Mouse (Mus musculus): Measurements from ENCODE around the gene Clmn. TPM values are rescaled to one million over a fixed set of nuclear protein-coding genes. Genes with fewer than 3 reads are reported as not detected.

The Clmn gene
- polyA plus RNA-seq, 1 experiment from 2014 or later = 1.7 TPM

- no peaks in the 10 kb centered on the region for H3K36me3 ChIP-seq (replicated peaks)
- no peak overlapping the region for H3K4me3 ChIP-seq
- H3K27me3 ChIP-seq (replicated peaks) = no peaks in the 10 kb centered on the region
- peaks cover 8% of the 10 kb centered on the region; the same call in 1 of the 2 replicates for H3K4me1 ChIP-seq
- peaks cover 6% of the 10 kb centered on the region; the same call in 1 of the 2 replicates for H3K9me3 ChIP-seq
- H3K4me2 ChIP-seq = no peak overlapping the region
- no peak overlapping the region for H3K27ac ChIP-seq
- no peak for ATAC-seq (replicated peaks)
- WGBS = 48% methylated on average over 9 of the region's 9 CpGs
- no peak overlapping the region; the same call in 1 of the 2 replicates for H3K9ac ChIP-seq
Measured at GRCm38 (mm10) chr12:104801494-104802260, 63.2 kb downstream of the Clmn start.

GRCm38 (mm10) chr12:104799365-104799764, 65.5 kb downstream of the Clmn start:
- WGBS = 91% methylated on average over 3 of the region's 3 CpGs
- H3K27ac ChIP-seq = no peak overlapping the region
- peaks cover 8% of the 10 kb centered on the region; the same call in 1 of the 2 replicates for H3K4me1 ChIP-seq
- no peaks in the 10 kb centered on the region for H3K27me3 ChIP-seq (replicated peaks)
- no peak overlapping the region for H3K4me3 ChIP-seq
- H3K4me2 ChIP-seq = no peak overlapping the region
- H3K36me3 ChIP-seq (replicated peaks) = no peaks in the 10 kb centered on the region
- peaks cover 6% of the 10 kb centered on the region; the same call in 1 of the 2 replicates for H3K9me3 ChIP-seq
- no peak overlapping the region for H3K9ac ChIP-seq
- no peak for ATAC-seq (replicated peaks)

- Histone ChIP-seq H3K4me1 (peaks cover 8% of the 10 kb centered on the region; the same call in 1 of the 2 replicates), H3K27me3 (replicated peaks) (no peaks in the 10 kb centered on the region), H3K4me3 (no peak overlapping the region), H3K27ac (no peak overlapping the region), H3K9ac (no peak overlapping the region), H3K4me2 (no peak overlapping the region), H3K9me3 (peaks cover 6% of the 10 kb centered on the region; the same call in 1 of the 2 replicates), H3K36me3 (replicated peaks) (no peaks in the 10 kb centered on the region)
- WGBS = 96% methylated on average over 6 of the region's 6 CpGs
- no peak for ATAC-seq (replicated peaks)
Measured at GRCm38 (mm10) chr12:104797905-104798304, 67.0 kb downstream of the Clmn start.

GRCm38 (mm10) chr12:104796635-104797378, 68.1 kb downstream of the Clmn start:
- H3K4me2 ChIP-seq = no peak overlapping the region
- no peaks in the 10 kb centered on the region for H3K27me3 ChIP-seq (replicated peaks)
- H3K36me3 ChIP-seq (replicated peaks) = no peaks in the 10 kb centered on the region
- no peak for ATAC-seq (replicated peaks)
- peaks cover 6% of the 10 kb centered on the region; the same call in 1 of the 2 replicates for H3K9me3 ChIP-seq
- peaks cover 3% of the 10 kb centered on the region; the same call in 1 of the 2 replicates for H3K4me1 ChIP-seq
- WGBS = 89% methylated on average over 11 of the region's 11 CpGs
- no peak overlapping the region for H3K9ac ChIP-seq
- no peak overlapping the region for H3K27ac ChIP-seq
- no peak overlapping the region for H3K4me3 ChIP-seq

- Histone ChIP-seq H3K27ac (no peak overlapping the region), H3K4me1 (no peaks in the 10 kb centered on the region), H3K9ac (no peak overlapping the region), H3K4me3 (no peak overlapping the region), H3K9me3 (peaks cover 6% of the 10 kb centered on the region; the same call in 1 of the 2 replicates), H3K4me2 (no peak overlapping the region), H3K27me3 (replicated peaks) (no peaks in the 10 kb centered on the region), H3K36me3 (replicated peaks) (no peaks in the 10 kb centered on the region)
- 37% methylated on average over 5 of the region's 5 CpGs for WGBS
- no peak for ATAC-seq (replicated peaks)
Measured at GRCm38 (mm10) chr12:104794957-104795356, 69.9 kb downstream of the Clmn start.

GRCm38 (mm10) chr12:104793486-104793885, 71.4 kb downstream of the Clmn start:
- Histone ChIP-seq H3K9ac (no peak overlapping the region), H3K9me3 (peaks cover 2% of the 10 kb centered on the region; the same call in 1 of the 2 replicates), H3K27ac (no peak overlapping the region), H3K27me3 (replicated peaks) (no peaks in the 10 kb centered on the region), H3K4me2 (no peak overlapping the region), H3K4me1 (no peaks in the 10 kb centered on the region), H3K4me3 (no peak overlapping the region), H3K36me3 (replicated peaks) (no peaks in the 10 kb centered on the region)
- no peak for ATAC-seq (replicated peaks)
- 73% methylated on average over 12 of the region's 12 CpGs for whole genome bisulfite sequencing

- no peak for ATAC-seq (replicated peaks)
- H3K27ac ChIP-seq = no peak overlapping the region
- H3K36me3 ChIP-seq (replicated peaks) = no peaks in the 10 kb centered on the region; the same call in 1 of the 2 replicates
- no peak overlapping the region for H3K4me2 ChIP-seq
- H3K4me1 ChIP-seq = no peaks in the 10 kb centered on the region
- no peaks in the 10 kb centered on the region for H3K9me3 ChIP-seq
- WGBS = 100% methylated on average over 1 of the region's 1 CpGs
- H3K27me3 ChIP-seq (replicated peaks) = no peaks in the 10 kb centered on the region
- H3K4me3 ChIP-seq = no peak overlapping the region
- H3K9ac ChIP-seq = no peak overlapping the region
Measured at GRCm38 (mm10) chr12:104777603-104778002, 87.3 kb downstream of the Clmn start.

- no peak overlapping the region for H3K9ac ChIP-seq
- ATAC-seq (replicated peaks) = no peak
- no peaks in the 10 kb centered on the region for H3K36me3 ChIP-seq (replicated peaks)
- H3K27ac ChIP-seq = no peak overlapping the region
- H3K27me3 ChIP-seq (replicated peaks) = no peaks in the 10 kb centered on the region
- H3K9me3 ChIP-seq = no peaks in the 10 kb centered on the region
- no peaks in the 10 kb centered on the region for H3K4me1 ChIP-seq
- H3K4me3 ChIP-seq = no peak overlapping the region
- no peak overlapping the region for H3K4me2 ChIP-seq
- 85% methylated on average over 2 of the region's 2 CpGs for WGBS
Measured at GRCm38 (mm10) chr12:104771941-104772340, 92.9 kb downstream of the Clmn start.

- H3K9ac ChIP-seq = no peak overlapping the region
- H3K4me2 ChIP-seq = no peak overlapping the region
- no peak overlapping the region for H3K4me3 ChIP-seq
- no peaks in the 10 kb centered on the region for H3K9me3 ChIP-seq
- H3K27me3 ChIP-seq (replicated peaks) = no peaks in the 10 kb centered on the region
- 61% methylated on average over 10 of the region's 10 CpGs for WGBS
- H3K36me3 ChIP-seq (replicated peaks) = no peaks in the 10 kb centered on the region
- no peak for ATAC-seq (replicated peaks)
- H3K27ac ChIP-seq = no peak overlapping the region
- H3K4me1 ChIP-seq = no peaks in the 10 kb centered on the region
Measured at GRCm38 (mm10) chr12:104769201-104769785, 95.6 kb downstream of the Clmn start.

- Histone ChIP-seq H3K4me3 (no peak overlapping the region), H3K9ac (no peak overlapping the region), H3K9me3 (no peaks in the 10 kb centered on the region), H3K27ac (no peak overlapping the region), H3K36me3 (replicated peaks) (no peaks in the 10 kb centered on the region), H3K4me2 (no peak overlapping the region), H3K27me3 (replicated peaks) (no peaks in the 10 kb centered on the region), H3K4me1 (no peaks in the 10 kb centered on the region)
- no peak for ATAC-seq (replicated peaks)
- 90% methylated on average over 4 of the region's 4 CpGs for WGBS
Measured at GRCm38 (mm10) chr12:104767183-104767582, 97.7 kb downstream of the Clmn start.

GRCm38 (mm10) chr12:104765761-104766160, 99.1 kb downstream of the Clmn start:
- no peak overlapping the region for H3K27ac ChIP-seq
- 92% methylated on average over 7 of the region's 7 CpGs for WGBS
- no peaks in the 10 kb centered on the region for H3K9me3 ChIP-seq
- H3K4me2 ChIP-seq = no peak overlapping the region
- H3K4me3 ChIP-seq = no peak overlapping the region
- no peaks in the 10 kb centered on the region for H3K36me3 ChIP-seq (replicated peaks)
- no peak for ATAC-seq (replicated peaks)
- no peaks in the 10 kb centered on the region for H3K27me3 ChIP-seq (replicated peaks)
- H3K4me1 ChIP-seq = no peaks in the 10 kb centered on the region
- H3K9ac ChIP-seq = no peak overlapping the region

- no peak overlapping the region for H3K4me3 ChIP-seq
- ATAC-seq (replicated peaks) = no peak
- no peak overlapping the region for H3K9ac ChIP-seq
- H3K9me3 ChIP-seq = no peaks in the 10 kb centered on the region
- no peaks in the 10 kb centered on the region for H3K27me3 ChIP-seq (replicated peaks)
- 90% methylated on average over 5 of the region's 5 CpGs for WGBS
- no peaks in the 10 kb centered on the region for H3K4me1 ChIP-seq
- H3K36me3 ChIP-seq (replicated peaks) = no peaks in the 10 kb centered on the region
- H3K4me2 ChIP-seq = no peak overlapping the region
- no peak overlapping the region for H3K27ac ChIP-seq
Measured at GRCm38 (mm10) chr12:104765116-104765515, 99.8 kb downstream of the Clmn start.
